Mouse (Mus musculus) layer of hippocampus, postnatal 14 days (tissue): ENCODE measurements around the gene Syngr2. TPM values are rescaled to one million over a fixed set of nuclear protein-coding genes. Genes with fewer than 3 reads are reported as not detected.
"Not testable (repeated sequence)": the region's sequence is repeated elsewhere in the genome, so short reads cannot be mapped to it uniquely, and the experiment has no call there.

Experiments
- DNase-seq, 2 experiments: peaks; one replicate each; pipeline ENCODE4 v3.0.0; 2021 to 2022; ENCODE audit warnings: low spot score in 2 of 2, mixed read lengths in 1 of 2
- total RNA-seq, 2 experiments: library from RNA; stranded (reverse); gene quantifications; 2 replicates each; pipeline ENCODE4 v1.2.3; 2021

Gene Syngr2
- total RNA-seq, 2 experiments from 2014 or later: 15.2 to 15.4 TPM

GRCm38 (mm10) chr11:117806781-117807180 lies 2.7 kb upstream of the Syngr2 start:
- no peak for DNase-seq

DNA sequence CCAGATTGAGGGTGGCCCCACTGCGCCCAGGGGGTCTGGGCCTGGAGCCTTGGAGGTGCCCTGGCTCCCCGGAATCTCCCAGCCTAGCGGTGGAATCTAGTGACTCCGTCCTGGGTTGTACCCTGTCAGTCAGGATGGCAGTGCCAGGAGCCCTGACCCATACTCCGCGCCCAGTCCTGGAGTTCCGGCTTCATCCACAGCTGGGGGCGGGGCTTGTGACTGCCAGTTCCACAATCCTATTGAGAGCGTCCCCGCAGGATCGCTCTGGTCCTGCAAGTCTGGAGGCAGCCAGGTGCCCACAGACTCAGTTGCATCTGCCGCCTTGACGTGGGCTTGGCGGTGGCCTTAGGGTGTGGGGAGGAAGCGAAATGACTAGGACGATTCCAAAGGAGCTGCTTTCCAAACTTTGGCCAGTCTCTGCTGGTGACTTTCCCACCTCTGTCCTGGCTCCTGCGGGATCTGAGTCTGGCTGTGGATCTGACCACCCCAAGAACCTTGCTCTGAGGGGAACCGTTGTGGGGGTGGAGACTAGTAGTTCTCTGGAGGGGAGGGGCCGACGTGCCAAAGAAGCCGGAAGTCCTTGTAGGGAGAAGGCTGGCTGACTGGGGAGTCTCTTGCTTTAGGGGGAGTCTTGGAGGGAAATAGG lies 1.1 kb downstream of the Syngr2 start:
- DNase-seq: peak; percentile 56 to 64

GRCm38 (mm10) chr11:117813867-117814266 lies 4.4 kb downstream of the Syngr2 start:
- no peak for DNase-seq

GRCm38 (mm10) chr11:117814704-117815366 lies 5.4 kb downstream of the Syngr2 start:
- no peak for DNase-seq

DNA sequence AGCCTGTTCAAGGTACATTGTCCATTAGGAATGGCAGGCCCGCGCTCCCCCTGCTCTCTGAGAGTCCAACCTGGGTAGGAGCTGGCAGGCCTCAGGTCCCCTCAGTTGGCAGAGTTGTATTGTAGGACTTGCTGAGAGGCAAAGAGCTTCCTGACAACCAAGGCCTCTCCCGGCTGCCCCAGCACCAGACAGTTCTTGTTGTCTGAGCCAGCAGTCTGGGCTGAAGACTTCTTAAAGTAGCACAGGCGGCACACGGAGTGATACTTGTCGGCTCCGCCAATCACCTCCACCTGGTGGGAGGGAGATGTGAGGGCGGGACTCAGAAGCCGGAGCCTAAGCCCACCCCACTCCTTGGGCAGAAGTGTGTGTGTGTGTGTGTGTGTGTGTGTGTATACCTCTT lies 6.4 kb downstream of the Syngr2 start:
- DNase-seq: not testable (repeated sequence)

- DNase-seq: no peak
Observed at GRCm38 (mm10) chr11:117816389-117816996, 7.0 kb downstream of the Syngr2 start.

GRCm38 (mm10) chr11:117819095-117819494 lies 9.6 kb downstream of the Syngr2 start:
- no peak for DNase-seq

- DNase-seq: no peak
Observed at GRCm38 (mm10) chr11:117820173-117820572, 10.7 kb downstream of the Syngr2 start.

DNA sequence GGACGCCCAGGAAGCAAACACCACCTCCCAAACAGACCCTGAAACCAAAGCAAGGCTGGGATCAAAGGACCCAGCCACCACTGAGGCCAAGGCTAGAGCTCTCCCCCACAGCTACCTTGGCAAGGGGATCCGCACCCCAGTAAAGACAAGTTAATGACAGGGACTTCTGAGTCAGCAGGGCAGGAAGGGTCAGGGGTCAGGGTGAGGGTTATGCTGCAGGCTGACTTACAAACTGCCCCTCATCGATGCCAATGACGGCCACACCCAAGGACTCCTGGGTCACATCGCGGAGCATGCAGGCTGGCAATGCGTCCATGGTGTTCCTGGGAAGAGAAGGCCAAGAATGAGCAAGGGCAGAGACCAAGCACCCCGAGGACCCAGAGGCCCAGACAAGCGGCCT lies 12.4 kb downstream of the Syngr2 start:
- no peak for DNase-seq

- DNase-seq: no peak
Observed at GRCm38 (mm10) chr11:117822728-117823241, 13.3 kb downstream of the Syngr2 start.

DNA sequence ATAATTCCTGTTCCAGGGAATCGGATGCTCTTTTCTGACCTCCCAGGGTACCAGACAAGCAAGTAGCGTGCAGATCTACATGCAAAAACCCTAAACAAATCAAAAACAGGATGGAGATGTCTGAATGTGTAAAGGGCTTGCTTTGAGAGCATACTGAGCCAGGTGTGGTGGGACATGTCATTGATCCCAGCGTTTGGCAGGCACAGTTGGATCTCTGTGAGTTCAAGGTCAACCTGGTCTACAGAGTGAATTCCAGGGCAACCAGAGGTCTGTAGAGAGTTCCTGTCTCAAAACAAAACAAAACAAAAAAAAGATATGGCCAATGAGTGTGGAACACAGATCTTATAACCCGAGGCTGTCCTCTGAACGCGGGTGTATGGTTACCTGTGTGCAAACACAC lies 13.9 kb downstream of the Syngr2 start:
- no peak for DNase-seq

DNA sequence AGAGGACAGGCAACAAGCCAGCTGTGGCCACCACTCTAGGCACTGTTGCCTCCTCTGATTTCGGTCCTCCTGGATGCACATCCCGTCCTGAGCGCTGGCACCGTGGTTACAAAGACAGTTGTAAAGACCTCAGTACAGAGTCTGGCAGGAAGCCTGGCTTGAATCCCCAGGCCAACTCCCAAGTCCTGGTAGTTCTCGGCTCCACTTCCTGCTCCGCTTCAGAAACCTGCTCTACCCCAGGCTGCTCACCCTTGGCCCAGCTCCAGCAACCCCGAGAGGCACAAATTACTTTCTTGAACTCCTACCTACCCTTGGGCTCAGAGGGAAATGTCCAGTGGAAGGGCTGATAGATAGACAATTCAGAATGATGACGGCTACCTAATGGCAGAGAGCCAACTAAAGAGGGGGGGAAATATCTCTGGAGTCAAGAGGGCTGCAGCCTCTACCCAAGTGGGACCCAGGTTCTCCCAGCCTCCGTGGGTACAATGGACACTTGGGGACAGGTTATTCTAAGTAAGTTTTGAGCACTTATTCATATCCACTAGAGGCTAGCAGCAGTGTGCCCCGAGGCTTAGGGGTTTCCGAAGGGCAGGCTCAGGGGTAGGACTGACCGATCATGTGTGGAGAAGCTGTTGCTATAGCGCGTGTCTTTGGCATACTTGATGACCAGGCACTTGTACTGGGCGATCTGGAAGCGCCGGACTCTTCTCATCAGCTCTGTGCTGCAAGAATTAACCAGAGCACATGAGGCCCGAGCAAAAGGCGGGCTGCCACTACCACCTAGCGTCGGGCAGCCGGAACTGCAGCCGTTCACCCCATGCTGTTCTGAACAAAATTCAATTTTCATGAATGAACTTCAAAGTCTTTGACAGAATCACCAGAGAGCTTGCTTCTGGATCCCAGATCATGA lies 14.8 kb downstream of the Syngr2 start:
- DNase-seq: peak; percentile 75 to 89

DNA sequence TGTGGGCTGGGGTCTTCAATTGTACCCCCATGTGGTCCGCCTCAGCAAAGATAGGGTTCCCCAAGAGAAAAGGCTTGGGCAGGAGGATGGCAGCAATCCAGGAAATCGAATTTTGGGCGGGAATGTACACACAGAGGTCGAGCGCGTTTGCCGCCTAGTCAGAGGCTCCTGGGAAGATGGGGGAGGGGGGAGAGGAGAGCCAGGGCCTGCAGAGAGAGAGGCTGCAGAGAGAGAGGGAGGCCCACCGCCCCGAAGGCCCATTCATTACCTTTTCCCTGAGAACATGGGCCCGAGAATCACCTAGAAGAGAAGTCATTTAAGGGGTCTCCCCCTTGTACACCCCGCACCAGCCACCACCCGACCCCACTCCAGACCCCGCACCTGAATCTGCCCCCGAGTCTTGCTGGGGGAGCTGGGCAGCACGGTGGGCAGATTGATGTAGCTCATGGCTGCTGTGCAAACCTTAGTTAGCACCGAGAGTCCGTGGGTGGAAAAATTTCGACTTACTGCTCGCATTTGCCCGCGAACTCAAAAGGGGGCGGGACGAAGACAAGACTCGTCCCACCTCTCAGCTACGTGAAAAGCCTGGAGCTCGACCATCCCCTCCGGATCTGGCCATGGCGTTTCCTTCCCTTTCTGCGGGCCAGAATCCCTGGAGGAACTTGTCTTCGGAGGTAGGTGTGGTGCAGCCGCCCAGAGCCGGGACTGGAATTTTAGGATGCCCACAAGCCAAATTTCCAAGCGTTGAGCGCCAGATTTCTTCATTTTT lies 16.0 kb downstream of the Syngr2 start, which contains the start of the genes Afmid and Tk1:
Gene Afmid, plus strand, starts transcription at position 592 of the 769 bp plus-strand sequence.
Gene Tk1, minus strand, starts transcription at position 760 of the 769 bp plus-strand sequence.
- peak in 1 of 2 experiments; percentile 36 for DNase-seq

GRCm38 (mm10) chr11:117826164-117826563 lies 16.7 kb downstream of the Syngr2 start:
- no peak for DNase-seq

DNA sequence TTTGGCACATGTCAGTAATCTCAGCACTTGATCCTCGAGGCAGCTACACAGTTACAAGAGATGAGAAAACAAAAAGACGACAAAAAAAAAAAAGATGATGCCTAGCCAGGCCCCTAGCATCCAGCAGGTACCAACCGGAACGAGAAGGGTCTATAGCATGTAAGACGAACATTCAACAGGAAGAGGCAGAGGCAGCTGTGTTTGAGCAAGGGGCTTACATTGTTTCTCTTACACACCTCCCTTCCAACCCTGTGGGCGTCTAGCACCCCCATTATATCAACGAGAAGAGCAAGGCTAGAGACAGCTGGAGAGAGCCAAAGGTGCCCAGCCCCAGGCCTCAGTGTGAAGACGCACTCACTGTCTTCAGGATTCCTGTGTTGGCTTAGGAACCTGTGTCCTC lies 17.4 kb downstream of the Syngr2 start:
- DNase-seq: no peak

DNA sequence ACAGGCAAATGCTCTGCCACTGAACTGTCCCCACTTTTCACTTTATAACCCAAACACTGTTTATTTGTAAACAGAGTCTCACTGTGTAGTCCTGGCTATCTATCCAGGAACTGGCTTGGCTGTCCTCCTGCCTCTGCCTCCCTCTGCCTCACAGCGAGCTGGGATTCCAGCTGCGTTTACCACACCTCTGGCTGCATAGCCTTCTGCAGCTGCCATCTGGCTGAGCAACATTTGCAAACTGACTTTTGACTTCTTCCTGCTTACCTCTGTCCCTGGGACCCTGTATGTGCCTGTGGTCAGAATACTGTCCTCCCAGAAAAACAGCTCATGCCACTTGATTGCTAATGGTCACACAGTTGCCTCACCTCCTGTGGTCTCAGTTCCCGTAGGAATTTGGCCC lies 17.9 kb downstream of the Syngr2 start:
- no peak for DNase-seq

DNA sequence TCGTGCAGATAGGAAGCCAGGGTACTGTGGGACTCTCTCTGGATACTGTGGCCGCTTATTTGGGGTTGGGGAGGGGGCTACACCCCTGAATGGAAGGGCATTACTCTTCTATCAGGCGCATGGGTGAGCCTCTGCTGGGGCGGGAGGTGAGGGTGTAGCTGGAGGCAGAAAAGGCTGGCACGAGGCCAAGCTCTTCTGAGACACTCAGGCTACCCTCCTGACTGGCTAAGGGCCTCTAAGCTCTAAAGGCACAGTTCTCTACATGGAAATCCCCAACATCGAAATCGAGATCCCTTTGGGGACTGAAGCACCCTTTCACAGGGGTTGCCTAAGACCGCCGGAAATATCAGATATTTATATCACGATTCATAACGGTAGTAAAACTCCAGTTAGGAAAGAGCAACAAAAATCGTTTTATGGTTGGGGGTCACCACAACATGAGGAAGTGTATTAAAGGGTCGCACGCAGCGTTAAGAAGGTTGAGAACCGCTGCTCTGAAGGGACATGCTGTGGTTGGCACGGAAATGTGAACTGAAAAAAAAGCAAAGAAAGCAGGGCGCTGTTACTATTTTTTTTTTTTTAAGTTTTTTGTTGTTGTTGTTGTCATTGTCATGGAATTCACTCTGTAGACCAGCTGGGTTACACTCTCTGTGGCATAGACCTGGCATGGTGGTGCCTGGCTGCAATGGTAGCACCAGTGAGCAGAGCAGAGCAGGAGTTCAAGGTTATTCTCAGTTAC lies 18.9 kb downstream of the Syngr2 start:
- no peak for DNase-seq

DNA sequence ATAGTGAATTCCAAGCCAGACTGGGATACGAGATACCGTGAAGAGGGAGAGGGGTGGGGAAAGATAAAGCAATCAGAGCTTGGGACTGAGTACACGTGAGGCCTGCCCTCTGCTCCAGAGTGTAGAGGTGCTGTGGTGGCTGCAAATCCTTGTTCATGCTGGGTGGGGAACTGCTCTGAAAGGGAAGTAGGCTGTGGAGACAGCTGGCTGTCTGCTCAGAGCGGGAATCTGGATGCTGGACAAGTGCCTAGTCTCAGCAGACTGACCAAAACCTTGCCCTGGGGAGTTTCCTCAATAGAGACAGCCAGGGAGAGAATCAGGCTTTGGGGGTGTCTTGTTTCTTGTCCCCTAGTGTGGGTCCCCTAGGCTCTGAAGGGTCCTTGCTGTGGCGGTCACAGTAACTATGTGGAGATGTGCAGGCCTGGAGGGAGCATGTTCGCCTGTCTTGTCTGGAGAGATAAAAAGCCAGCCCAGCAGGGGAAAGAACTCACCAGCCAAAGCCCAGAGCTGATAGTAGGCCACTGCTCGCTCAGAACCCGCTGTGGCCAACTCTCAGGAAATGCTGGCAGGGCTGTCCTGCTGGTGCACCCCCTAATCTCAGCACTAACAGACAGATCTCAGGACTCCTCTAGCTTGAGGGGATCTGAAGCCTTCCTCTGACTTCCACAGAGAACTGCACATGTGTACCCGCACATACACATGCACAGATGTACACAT lies 19.6 kb downstream of the Syngr2 start:
- no peak for DNase-seq

DNA sequence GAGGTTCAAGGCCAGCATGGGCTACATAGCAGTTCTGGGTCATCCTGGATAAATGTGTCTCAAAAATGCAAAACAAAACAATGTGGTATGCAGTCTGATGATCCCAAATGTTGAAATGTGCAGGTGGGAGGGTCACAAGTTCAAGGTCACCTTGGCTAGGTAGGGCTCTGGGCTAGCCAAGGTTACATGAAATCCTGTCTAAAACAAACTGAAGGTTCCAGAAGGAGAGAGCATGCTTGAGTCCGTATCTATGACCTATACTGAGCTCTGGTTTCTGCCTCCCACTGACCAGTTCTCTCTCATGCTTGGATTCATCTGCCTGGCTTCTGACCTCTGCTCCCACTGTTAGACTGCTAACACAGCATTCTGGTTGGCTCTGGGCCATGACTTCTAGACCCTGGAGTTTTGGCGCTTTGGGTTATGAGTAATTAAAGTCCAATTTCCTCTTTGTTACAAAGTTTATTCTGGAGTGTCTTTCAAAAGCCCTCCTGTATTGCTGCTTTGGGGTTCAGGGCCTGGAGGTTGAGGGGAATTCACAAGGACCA lies 20.3 kb downstream of the Syngr2 start:
- DNase-seq: no peak
